Mouse (Mus musculus) frontal cortex, adult 2 months (tissue): ENCODE measurements around the gene Gh. TPM values are rescaled to one million over a fixed set of nuclear protein-coding genes. Genes with fewer than 3 reads are reported as not detected.

Experiments used
- DNase-seq, 2 experiments: peaks; one replicate each; pipeline ENCODE4 v3.0.0; 2022; ENCODE audit warnings: low spot score in 1 of 2; ENCODE audit errors: extremely low spot score in 1 of 2
- polyA plus RNA-seq: library from polyadenylated mRNA; depleted of rRNA; stranded (reverse); fragments of >200 nt; gene quantifications from 2 replicates; pipeline ENCODE4 v1.2.3, GENCODE M21; 2012; rRNA removed

The Gh gene
- polyA plus RNA-seq, 1 experiment, result 2.1 TPM

DNA sequence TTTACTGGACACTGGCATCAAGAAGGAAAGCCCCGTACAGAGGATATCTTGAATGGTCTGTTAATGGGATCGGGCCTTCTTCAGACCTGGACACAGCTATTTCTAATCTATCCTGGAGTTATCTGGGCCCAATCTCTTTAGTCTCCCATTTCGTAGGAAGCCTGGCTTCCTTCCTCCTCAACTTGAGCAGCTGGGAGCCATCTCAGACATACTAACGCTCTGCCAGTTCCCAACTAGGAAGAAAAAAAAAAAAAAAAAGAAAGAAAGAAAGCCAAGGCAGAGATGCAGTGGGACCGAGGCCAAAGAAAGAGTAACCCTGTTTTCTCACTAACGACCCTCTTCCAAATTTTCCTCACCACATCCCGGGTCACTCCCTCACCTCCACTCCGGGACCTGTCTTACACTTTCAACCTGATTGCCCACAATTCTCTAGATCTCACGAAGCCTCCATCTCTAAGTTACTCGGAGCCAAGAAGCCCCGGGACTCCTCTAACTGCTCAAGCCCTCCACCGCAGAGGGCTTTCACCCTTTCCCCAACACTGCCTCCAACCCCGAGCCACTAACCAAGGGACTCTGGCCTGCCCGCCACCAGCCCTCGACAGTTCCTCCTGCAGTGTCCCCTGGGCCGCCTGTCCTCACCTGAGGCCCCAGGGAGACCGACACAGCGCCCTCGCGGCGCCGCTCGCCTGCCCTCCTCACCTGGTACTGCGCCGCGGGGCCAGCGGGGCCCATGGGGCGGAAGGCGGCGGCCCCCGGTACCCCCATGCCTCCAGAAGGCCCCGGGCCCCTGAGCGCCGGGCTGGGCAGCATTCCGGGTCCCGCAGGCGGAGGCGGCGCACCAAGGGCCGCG lies 29.6 kb downstream of the Gh start:
- DNase-seq, result no peak

DNA sequence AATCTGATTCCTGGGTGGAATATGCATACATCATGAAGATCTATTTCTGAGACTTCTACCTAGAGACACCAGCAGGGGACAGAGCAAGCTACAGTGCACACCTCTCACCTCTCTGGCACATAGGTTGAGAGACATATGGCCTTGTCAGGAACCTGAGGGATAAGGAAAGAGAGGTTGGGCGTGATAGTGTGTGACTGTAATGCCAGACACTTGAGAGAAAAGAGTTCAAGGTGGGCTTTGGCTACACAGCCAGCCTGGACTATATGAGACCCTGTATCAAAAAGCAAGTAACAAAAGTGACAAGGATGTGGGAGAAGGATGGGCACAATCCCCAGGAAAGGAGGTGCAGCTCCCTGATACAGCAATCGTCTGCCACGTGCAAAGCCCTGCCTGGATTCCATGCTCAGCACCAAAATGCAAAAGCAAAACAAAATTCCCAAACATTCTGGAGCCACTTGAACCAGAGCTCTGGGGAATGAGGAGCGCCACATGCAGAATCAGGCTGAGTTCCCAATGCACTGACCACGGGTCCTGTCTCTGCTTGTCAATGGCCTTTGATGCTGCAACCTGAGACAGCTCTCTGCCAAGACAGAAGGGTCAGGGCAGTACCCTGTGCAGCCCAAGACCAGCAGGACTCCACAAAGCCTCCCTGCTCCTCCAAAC lies 30.4 kb downstream of the Gh start:
- DNase-seq, result no peak

DNA sequence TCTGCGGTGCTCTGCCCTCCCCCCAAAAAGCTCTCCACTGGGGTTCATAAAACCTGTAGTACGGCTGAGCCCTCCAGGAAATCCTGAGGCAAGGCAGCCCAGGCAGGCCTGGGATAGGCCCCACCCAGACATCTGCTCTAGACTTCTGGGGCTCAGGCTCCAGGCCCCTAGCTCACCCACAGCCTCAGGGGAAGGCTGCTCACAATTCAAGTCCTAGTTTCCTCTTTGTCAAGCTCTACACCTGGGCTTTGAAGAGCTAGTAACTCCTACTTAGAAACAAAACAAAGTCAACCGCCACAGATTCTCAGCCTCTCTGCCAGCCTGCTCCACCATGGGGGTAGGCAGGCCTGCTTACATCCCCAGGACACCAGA lies 32.6 kb downstream of the Gh start:
- no peak for DNase-seq

DNA sequence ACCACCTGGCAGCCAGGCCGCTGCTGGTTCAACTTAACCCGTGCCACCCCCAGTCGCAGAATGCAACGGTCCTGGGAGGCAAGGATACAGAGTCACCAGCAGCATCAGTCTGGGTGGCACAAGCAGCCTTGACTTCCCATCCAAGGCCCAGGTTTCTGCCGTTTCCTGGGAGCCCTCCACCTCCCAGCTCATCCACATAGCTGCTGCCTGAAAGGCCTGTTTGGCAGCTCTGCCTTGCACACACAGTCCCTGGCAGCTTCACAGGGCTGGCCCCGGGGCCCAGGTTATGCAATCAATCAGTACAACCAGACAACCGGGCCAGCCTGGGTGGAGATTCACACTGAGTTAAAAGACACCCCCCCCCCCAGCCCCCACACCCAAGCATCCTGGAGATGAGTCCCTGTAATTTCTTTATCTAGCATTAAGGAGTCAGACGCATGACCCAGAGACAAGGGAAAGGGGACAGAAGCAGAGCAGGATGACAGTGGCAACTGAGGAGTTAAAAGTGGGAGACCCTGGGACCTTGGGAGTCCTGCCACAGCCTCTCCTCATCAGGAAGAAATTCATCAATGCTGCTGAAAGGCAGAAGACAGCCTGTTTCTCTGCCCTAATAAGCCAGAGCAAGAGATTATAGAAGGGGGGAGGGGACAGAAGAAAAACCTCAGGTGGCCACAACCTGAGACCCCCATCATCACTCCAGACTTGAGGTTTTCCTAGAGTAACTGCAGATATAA lies 33.2 kb downstream of the Gh start:
- no peak for DNase-seq

DNA sequence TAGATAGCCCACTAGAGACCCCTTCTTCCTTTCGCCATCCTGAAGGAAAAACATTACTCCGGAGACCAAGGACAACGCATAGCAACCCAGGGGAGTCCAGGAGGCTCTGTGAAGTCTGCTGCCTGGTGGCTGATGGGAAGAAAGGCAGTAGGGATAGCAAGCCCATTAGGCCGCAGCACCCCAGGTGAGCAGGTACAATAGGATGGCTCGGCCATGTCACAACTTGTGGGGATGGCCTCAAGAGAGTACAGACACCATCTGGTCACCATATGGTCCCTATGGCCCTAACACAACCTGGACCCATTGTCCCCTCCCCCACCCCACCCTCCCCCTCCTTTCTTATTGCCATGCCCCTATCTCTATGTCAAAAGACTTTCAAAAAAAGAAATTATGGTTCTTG lies 33.8 kb downstream of the Gh start:
- DNase-seq, result no peak

DNA sequence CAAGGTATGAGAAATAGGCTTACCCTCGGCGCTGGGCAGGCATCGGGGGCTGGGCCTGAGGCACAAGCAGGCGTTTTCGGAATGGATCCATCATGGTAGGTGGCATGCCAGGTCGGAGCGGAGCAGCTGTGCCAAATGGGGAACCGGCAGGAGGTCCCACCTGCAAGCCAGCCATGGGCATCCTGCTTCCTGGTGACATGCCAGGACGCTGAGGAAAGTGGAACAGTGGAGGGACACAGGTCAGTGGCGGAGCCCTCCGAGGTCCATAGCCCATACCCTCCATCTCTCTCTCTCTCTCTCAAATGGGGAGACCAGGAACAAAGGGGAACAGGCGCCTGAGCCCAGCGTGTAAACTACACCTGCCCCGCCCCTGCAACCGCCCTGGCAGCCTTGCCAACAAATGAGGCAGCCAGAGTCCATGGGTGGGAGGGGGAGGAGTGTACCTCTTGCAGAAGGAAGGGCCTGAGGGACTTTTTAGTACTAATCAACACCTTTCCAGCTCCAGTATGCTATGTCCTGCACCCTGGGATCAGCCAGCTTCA lies 34.3 kb downstream of the Gh start:
- DNase-seq, result no peak

DNA sequence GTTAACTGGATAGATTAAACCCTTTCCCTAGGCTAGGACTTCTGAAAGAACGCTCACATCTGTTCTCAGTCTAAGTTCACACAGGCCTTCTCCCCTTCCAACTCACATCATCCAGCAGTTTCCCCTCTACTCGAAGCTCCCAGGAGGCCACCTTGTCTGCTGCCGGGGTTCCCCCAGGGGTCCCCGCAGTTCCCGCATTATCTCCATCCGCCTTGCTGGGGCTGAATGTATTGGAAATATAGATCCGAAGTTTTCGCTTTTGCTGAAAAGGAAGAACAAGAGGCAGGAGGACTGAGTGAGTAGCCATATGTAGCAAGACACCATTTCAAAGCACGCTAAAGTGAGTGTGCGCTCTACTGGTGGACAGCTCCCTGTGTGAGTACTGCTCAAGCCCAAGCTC lies 35.2 kb downstream of the Gh start:
- DNase-seq, result no peak

DNA sequence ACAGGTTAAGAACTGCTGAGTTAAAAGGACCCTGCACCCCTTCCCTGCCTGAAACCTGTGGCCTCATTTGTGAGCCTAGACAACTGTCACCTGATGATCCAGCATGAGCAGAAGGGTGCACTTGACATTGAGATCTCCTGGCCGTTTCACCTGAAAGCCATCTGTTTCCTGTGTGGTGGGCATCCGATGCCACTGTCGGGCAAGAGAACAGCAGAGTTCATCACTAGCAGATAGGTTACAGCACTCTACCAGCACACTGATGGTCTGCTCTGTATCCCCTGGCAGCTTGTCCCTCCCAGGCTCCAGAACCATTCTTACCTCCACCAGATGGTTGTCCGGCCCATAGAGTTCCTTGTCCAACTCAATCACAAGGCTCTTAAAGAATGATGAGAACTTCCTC lies 36.1 kb downstream of the Gh start:
- DNase-seq, result no peak

DNA sequence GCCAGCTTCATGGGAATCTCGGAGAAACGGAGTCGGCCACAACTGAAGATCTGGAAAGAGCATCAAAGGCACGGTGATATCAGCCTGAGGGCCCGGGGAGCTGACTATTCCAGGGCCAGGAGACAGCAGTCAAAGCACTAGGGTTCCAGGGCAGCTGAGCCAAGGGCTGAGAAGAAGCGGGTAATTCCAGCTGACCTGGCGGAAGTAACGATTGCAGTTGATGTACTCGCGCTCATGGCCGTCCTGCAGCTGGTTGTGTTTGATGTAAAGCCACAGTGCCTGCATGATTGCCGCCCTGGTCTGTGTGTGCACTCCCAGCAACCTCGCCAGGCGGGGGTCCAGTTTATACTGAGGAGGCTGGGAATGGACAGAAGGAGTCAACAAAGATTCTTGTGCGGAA lies 36.7 kb downstream of the Gh start:
- no peak for DNase-seq

DNA sequence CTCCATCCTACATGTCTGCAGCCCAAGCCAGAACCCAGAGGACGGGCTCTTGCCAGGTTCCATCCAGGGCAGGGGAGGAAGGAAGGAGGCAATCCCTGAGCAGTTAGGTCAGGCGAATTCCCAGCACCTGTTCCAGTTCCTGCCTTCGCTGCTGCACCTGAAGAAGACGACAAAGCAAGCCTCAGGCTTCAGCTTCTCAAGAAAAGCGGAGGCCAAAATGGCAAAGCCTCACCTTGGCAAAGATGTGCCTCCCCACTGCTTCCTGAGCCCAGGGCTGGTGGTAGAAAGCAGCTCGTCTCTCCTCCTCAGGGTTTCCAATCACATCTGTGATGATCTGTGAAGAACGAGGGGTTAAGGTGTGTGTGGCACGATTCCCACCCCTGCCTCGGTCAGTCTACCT lies 37.7 kb downstream of the Gh start:
- DNase-seq, result no peak

DNA sequence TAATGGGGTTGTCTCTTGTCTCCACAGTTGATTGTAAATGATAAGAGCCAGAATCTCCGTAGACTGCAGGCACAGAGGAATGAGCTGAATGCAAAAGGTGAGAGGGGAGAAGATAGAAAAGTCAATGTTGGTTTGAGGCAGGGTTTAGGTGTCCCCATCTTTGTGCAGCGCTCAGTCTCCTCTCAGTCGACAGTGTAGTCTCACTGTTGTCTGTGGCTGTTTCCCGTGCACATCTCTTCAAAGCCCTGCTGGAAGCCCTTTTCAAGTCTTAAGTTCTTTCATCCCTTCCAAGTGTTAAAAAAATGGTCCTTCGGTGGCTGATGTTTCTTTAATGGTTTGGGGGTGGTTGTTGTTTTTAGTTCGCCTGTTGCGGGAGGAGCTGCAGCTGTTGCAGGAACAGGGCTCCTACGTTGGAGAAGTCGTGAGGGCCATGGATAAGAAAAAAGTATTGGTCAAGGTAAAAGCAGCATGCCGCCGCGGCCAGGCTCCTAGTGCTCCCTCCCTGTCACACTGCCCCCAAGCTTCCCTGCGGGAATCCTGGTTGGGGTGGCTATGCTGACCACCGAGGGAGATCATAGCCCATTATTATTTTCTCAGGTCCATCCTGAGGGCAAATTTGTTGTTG lies 40.7 kb downstream of the Gh start:
- DNase-seq, result no peak

DNA sequence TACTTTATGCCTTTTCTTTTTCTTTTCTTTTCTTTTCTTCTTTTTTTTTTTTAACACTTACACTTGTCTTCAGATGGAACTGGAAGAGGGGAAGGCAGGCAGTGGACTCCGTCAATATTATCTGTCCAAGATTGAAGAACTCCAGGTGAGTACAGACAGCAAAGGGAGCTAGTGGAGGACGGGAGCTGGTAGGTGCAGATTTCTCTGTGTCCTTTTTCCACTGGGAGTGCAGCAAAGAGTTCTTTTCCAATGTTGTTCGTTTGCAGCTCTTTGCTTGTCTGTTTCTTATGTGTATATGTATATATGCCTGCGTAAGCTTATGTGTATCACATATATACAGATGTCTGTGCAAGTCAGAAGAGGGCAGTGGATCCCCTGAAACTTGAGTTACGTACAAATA lies 44.9 kb downstream of the Gh start:
- DNase-seq, result peak in 1 of 2 experiments; percentile 61

DNA sequence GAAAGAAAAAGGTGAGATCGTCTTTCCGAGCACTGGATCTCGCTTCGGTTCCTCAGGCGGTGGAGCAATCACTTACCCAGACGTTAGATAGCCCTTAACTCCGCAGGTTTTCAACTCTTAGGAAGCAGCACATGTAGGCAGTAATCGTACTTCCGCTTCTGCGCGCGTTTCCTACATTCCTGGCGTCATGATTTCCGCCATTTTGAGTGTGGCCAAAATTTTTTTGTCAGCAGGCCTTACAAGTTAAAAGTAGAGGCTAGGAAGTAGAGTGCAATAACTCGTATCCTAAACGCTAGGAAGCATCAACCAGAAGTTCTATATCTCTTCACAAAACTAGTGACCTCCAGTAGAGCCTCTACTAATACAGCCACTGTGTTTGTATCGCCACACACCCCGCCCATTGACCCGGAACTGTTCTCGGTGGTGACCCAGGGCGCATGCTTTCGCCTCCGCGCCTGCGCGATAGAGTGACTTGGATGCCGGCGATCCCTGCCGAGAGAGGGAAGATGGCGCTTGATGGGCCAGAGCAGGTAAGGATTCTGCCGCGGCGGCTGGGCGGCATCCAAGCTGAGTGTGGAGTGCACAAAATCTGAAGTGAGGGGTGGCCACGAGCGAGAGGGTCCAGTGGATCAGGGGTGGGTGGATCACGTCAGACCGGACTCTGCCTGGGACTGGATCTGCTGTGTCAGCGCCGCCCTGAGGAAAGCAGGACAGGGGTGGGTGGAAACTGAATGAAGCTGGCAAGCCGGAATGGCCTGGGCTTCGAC lies 45.8 kb downstream of the Gh start, which contains the start of the genes Ftsj3 and Psmc5:
Ftsj3 (minus strand) TSS at position 395 of the 767 bp plus-strand sequence.
Psmc5 (plus strand) TSS at position 470 of the 767 bp plus-strand sequence.
- DNase-seq, result peak; percentile 92 to 99

DNA sequence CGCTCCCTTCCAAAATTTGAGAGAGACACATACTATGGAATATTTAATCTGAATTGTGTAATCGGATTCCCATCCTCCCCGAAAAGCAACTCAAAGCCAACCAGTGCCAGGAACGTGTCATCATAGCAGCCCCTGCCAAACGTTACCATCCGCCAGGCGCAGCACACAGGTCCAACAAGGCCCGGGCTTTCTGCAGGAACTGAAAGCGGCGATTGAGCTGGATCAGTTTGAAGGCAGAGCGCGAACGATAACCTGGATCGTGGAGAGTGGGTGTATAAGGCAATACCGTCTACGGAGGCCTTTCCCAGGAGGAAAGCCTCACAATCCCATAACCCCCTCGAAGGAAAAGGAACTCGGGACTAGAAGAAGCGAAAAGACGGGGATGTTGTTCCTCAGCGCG lies 46.5 kb downstream of the Gh start:
- DNase-seq, result no peak

DNA sequence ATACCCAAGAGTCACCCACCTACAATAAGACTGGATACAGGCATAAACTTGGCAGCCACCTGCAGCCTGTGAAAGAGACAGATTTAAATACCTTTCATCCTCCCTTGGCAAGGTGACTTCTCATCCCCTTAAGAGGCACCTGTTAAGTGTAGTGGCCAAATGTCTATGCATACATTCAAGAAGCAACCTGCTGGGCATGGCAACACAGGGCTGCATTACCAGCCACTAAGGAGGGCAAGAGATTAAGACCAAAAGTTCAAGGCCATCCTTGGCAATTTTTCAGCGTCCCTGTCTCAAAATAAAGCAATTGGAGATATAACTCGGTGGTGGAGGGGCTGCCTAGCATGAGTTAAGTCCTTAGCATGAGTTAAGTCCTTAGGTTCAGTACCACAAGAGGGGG lies 46.9 kb downstream of the Gh start:
- no peak for DNase-seq

Other genes with a start within 250 kb of the Gh start
- 13.2 and 14.6 TPM in 2 replicates for gene Taco1, start 235.8 kb downstream of the Gh start, polyA plus RNA-seq
- gene Map3k3, start 217.3 kb downstream of the Gh start, polyA plus RNA-seq, result 30.0 and 32.2 TPM in 2 replicates
- gene Gm10840, start 141.0 kb downstream of the Gh start, polyA plus RNA-seq, result not detected in 2 replicates
- gene Limd2, start 141.0 kb downstream of the Gh start, polyA plus RNA-seq, result 154 and 168 TPM in 2 replicates
- 78.7 and 79.8 TPM in 2 replicates for gene Strada, start 99.7 kb downstream of the Gh start, polyA plus RNA-seq
- gene Ccdc47, start 85.5 kb downstream of the Gh start, polyA plus RNA-seq, result 73.6 and 86.2 TPM in 2 replicates
- 44.5 and 49.9 TPM in 2 replicates for gene Ddx42, start 84.9 kb downstream of the Gh start, polyA plus RNA-seq
- 23.7 and 28.1 TPM in 2 replicates for gene Ftsj3, start 45.8 kb downstream of the Gh start, polyA plus RNA-seq
- gene Psmc5, start 45.7 kb downstream of the Gh start, polyA plus RNA-seq, result 229 and 247 TPM in 2 replicates
- 32.1 and 33.5 TPM in 2 replicates for gene Smarcd2, start 28.9 kb downstream of the Gh start, polyA plus RNA-seq
- gene Tcam1, start 25.2 kb downstream of the Gh start, polyA plus RNA-seq, result 0.23 and 0.28 TPM in 2 replicates
- gene Cd79b, start 12.9 kb upstream of the Gh start, polyA plus RNA-seq, result 0.50 and 0.86 TPM in 2 replicates
- gene Scn4a, start 51.4 kb upstream of the Gh start, polyA plus RNA-seq, result 0.04 and 0.29 TPM in 2 replicates
- 0.15 TPM in 1 of 2 replicates, not detected in the other for gene Prr29, start 63.6 kb upstream of the Gh start, polyA plus RNA-seq
- 7.6 and 9.4 TPM in 2 replicates for gene Icam2, start 86.2 kb upstream of the Gh start, polyA plus RNA-seq
- 7.2 and 7.7 TPM in 2 replicates for gene Ern1, start 186.0 kb upstream of the Gh start, polyA plus RNA-seq